8 mouse cellular contexts compared by ENCODE assay signal in genomic region chr6:140519488-140520159, GRCm38 (mm10).
DNase-seq lines count a peak whose midpoint lies in the region; ATAC-seq lines count a peak whose summit lies in the region.

No protein-coding gene starts in this region.

- H3K9ac ChIP-seq in kidney, embryonic 14.5 days (ENCODE audit: low read depth, low read length): no peak overlapping the region
- H3K9ac ChIP-seq in embryonic facial prominence, embryonic 13.5 days: 0 out of 2 replicates have a peak overlapping the region, but pooled peaks have one; percentile 12
- H3K9ac ChIP-seq in limb, embryonic 13.5 days: peak overlapping the region; percentile 21; the same call in 1 of the 2 replicates

- 34% methylated on average over 10 of the region's 10 CpGs for WGBS in kidney, embryonic 14.5 days
- WGBS in embryonic facial prominence, embryonic 13.5 days: 13% methylated on average over 10 of the region's 10 CpGs
- WGBS in limb, embryonic 13.5 days: 13% methylated on average over 10 of the region's 10 CpGs

- peaks cover 8% of the 10 kb centered on the region for H3K4me1 ChIP-seq in kidney, embryonic 14.5 days (ENCODE audit: control insufficient read depth, insufficient read depth, low read length)
- H3K4me1 ChIP-seq in embryonic facial prominence, embryonic 13.5 days: peaks cover 50% of the 10 kb centered on the region
- H3K4me1 ChIP-seq in limb, embryonic 13.5 days: peaks cover 47% of the 10 kb centered on the region

- H3K9me3 ChIP-seq in kidney, embryonic 14.5 days (ENCODE audit: control insufficient read depth, low read length): no peaks in the 10 kb centered on the region
- H3K9me3 ChIP-seq in embryonic facial prominence, embryonic 13.5 days: no peaks in the 10 kb centered on the region
- no peaks in the 10 kb centered on the region for H3K9me3 ChIP-seq in limb, embryonic 13.5 days

- H3K36me3 ChIP-seq in kidney, embryonic 14.5 days (ENCODE audit: control insufficient read depth, insufficient read depth, low read length): no peaks in the 10 kb centered on the region
- H3K36me3 ChIP-seq in embryonic facial prominence, embryonic 13.5 days: no peaks in the 10 kb centered on the region
- no peaks in the 10 kb centered on the region for H3K36me3 ChIP-seq in limb, embryonic 13.5 days

- no peaks in the 10 kb centered on the region for H3K27me3 ChIP-seq in kidney, embryonic 14.5 days (ENCODE audit: control insufficient read depth, insufficient read depth, low read length)
- H3K27me3 ChIP-seq in embryonic facial prominence, embryonic 13.5 days: no peaks in the 10 kb centered on the region
- no peaks in the 10 kb centered on the region for H3K27me3 ChIP-seq in limb, embryonic 13.5 days

- H3K27ac ChIP-seq in kidney, embryonic 14.5 days (ENCODE audit: low read depth, low read length): no peak overlapping the region
- peak overlapping the region; percentile 87 for H3K27ac ChIP-seq in embryonic facial prominence, embryonic 13.5 days
- peak overlapping the region; percentile 65; the same call in 1 of the 2 replicates for H3K27ac ChIP-seq in limb, embryonic 13.5 days

- no peak overlapping the region for H3K4me3 ChIP-seq in kidney, embryonic 14.5 days (ENCODE audit: low read length)
- H3K4me3 ChIP-seq in embryonic facial prominence, embryonic 13.5 days: no peak overlapping the region
- no peak overlapping the region for H3K4me3 ChIP-seq in limb, embryonic 13.5 days

- H3K4me2 ChIP-seq in kidney, embryonic 14.5 days (replicated peaks; ENCODE audit: low read depth, low read length): no peak overlapping the region
- H3K4me2 ChIP-seq in embryonic facial prominence, embryonic 13.5 days: peak overlapping the region; percentile 37
- peak overlapping the region; percentile 32 for H3K4me2 ChIP-seq in limb, embryonic 13.5 days (replicated peaks)

- no peak for DNase-seq in kidney, postnatal 4 days
- peak; percentile 91 for DNase-seq in cerebellum, adult 11-12 months
- DNase-seq in T-cell, adult 2 months (ENCODE audit: low spot score): no peak
- no peak for DNase-seq in thymus, postnatal 25 days
- DNase-seq in spleen, adult 12 weeks (ENCODE audit: low spot score): no peak

- ATAC-seq in kidney, embryonic 14.5 days (ENCODE audit: low FRiP score, low TSS enrichment): peak; percentile 48; the same call in 1 of the 2 replicates
- ATAC-seq in embryonic facial prominence, embryonic 13.5 days (ENCODE audit: insufficient number of reproducible peaks, insufficient read depth, low FRiP score, low TSS enrichment, low read depth): 0 out of 2 replicates have a peak, but pooled peaks have one; percentile 52
- no peak; the same call in 1 of the 2 replicates for ATAC-seq in limb, embryonic 13.5 days (ENCODE audit: low FRiP score, low read depth)
